Mouse (Mus musculus) common myeloid progenitor, adult 5-6 weeks (primary cell): ENCODE measurements around the gene Serpina3f. TPM values are rescaled to one million over a fixed set of nuclear protein-coding genes. Genes with fewer than 3 reads are reported as not detected.
"Not testable (repeated sequence)": the region's sequence is repeated elsewhere in the genome, so short reads cannot be mapped to it uniquely, and the experiment has no call there.

Experiments
- ATAC-seq: replicated peaks from 2 replicates; pipeline ENCODE4 v1.8.0; 2016; ENCODE audit warnings: low read depth, mild to moderate bottlenecking, moderate TSS enrichment, inconsistent platforms; ENCODE audit not compliant: poor library complexity, severe bottlenecking
- total RNA-seq: library from RNA; stranded (forward); fragments of 200-1000, 187-1606 nt; gene quantifications from 2 replicates; pipeline ENCODE4 v1.2.3, GENCODE M21; 2017

The Serpina3f gene
- 0.63 and 0.73 TPM in 2 replicates for total RNA-seq

GRCm38 (mm10) chr12:104214445-104214753 lies at the start of gene Serpina3f:
TSS of gene Serpina3f (plus strand) at chr12:104214544.
- ATAC-seq, result no peak

GRCm38 (mm10) chr12:104174747-104175146 lies 39.6 kb upstream of the Serpina3f start:
- peak; percentile 66 for ATAC-seq

- no peak for ATAC-seq
These were observed 38.7 kb upstream of the Serpina3f start for GRCm38 (mm10) chr12:104175636-104176035.

GRCm38 (mm10) chr12:104178577-104178976 lies 35.8 kb upstream of the Serpina3f start:
- ATAC-seq, result 0 out of 2 replicates have a peak, but pooled peaks have one; percentile 39

- no peak for ATAC-seq
These were observed 35.4 kb upstream of the Serpina3f start for GRCm38 (mm10) chr12:104178987-104179386.

- no peak for ATAC-seq
These were observed 29.3 kb upstream of the Serpina3f start for GRCm38 (mm10) chr12:104185046-104185445.

- ATAC-seq, result peak; percentile 59
These were observed 28.2 kb upstream of the Serpina3f start for GRCm38 (mm10) chr12:104186041-104186581.

- ATAC-seq, result no peak
These were observed 25.1 kb upstream of the Serpina3f start for GRCm38 (mm10) chr12:104189246-104189645.

- no peak for ATAC-seq
These were observed 23.5 kb upstream of the Serpina3f start for GRCm38 (mm10) chr12:104190852-104191251.

GRCm38 (mm10) chr12:104209149-104209548 lies 5.2 kb upstream of the Serpina3f start:
- ATAC-seq, result no peak; the same call in 1 of the 2 replicates

GRCm38 (mm10) chr12:104209802-104210201 lies 4.5 kb upstream of the Serpina3f start:
- ATAC-seq, result 0 out of 2 replicates have a peak, but pooled peaks have one; percentile 31

GRCm38 (mm10) chr12:104213689-104214444 lies 477 bp upstream of the Serpina3f start:
- peak; percentile 82 for ATAC-seq

GRCm38 (mm10) chr12:104215249-104215648 lies 905 bp downstream of the Serpina3f start:
- ATAC-seq, result 0 out of 2 replicates have a peak, but pooled peaks have one; percentile 7

GRCm38 (mm10) chr12:104221616-104222015 lies 7.3 kb downstream of the Serpina3f start:
- ATAC-seq, result no peak

GRCm38 (mm10) chr12:104223690-104224089 lies 9.3 kb downstream of the Serpina3f start:
- no peak for ATAC-seq

GRCm38 (mm10) chr12:104224598-104225300 lies 10.4 kb downstream of the Serpina3f start:
- ATAC-seq, result peak; percentile 95

GRCm38 (mm10) chr12:104230762-104231161 lies 16.4 kb downstream of the Serpina3f start:
- ATAC-seq, result peak; percentile 55; the same call in 1 of the 2 replicates

- peak; percentile 75 for ATAC-seq
These were observed 21.6 kb downstream of the Serpina3f start, which contains the start of gene Serpina3g for GRCm38 (mm10) chr12:104235915-104236314. TSS of gene Serpina3g (plus strand) at chr12:104236245.

- ATAC-seq, result not testable (repeated sequence)
These were observed 23.7 kb downstream of the Serpina3f start for GRCm38 (mm10) chr12:104238048-104238447.

GRCm38 (mm10) chr12:104243307-104243706 lies 29.0 kb downstream of the Serpina3f start:
- no peak for ATAC-seq

- ATAC-seq, result peak; percentile 73
These were observed 30.7 kb downstream of the Serpina3f start for GRCm38 (mm10) chr12:104245092-104245491.
